Mouse (Mus musculus): ENCODE results near the gene Eif2ak2.

DNA sequence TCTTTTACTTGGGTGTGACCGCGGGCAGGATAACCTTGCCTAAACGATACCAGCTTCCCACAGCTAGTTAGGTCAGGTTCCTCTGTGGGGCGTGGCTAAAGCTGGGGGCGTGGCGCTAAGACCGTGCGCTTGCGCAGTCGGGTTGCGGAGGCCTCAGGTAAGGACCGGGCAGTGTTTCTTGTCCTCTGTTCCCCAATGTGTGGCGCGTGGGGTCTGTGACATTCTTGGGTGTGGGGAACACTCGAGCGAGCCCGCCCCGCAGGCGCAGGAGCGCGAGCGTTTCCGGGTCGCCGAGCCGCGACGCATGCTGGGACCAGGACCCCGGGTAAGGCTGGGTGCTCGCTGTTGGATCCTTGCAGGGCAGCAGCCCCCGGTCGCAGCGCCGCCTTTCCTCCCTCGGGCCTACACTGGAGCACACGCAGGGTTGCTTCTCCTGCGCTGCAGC lies 34.0 kb upstream of the Eif2ak2 start, which contains the start of gene Cebpzos:
- TF ChIP-seq CTCF (conservative IDR thresholded peaks at IDR 0.05; ENCODE audit: low read length) (no peak), NANOG (IDR thresholded peaks at IDR 0.05; ENCODE audit: borderline replicate concordance, low read length) (no peak), POU5F1 (IDR thresholded peaks at IDR 0.05; ENCODE audit: borderline replicate concordance, low read length) (no peak)

Measured in E14TG2a.4 (cell line).